Mouse (Mus musculus): ENCODE results near the gene Gm21118. TPM values are rescaled to one million over a fixed set of nuclear protein-coding genes. Genes with fewer than 3 reads are reported as not detected.
"Not testable (repeated sequence)": the region's sequence is repeated elsewhere in the genome, so short reads cannot be mapped to it uniquely, and the experiment has no call there.

Gene Gm21118
- total RNA-seq (2022), result not detected

GRCm38 (mm10) chrY:70273542-70273941, at the start of gene Gm21118:
Gene Gm21118, minus strand, starts transcription at chrY:70273642.
- not testable (repeated sequence) for DNase-seq (ENCODE audit: low spot score in 2 of 2)

GRCm38 (mm10) chrY:70303187-70303586, 29.7 kb upstream of the Gm21118 start, which contains the start of the genes Gm29423 and Gm29644:
Gene Gm29423, minus strand, starts transcription at chrY:70303287.
Gene Gm29644, minus strand, starts transcription at chrY:70303343.
- not testable (repeated sequence) for DNase-seq (ENCODE audit: low spot score in 2 of 2)

Other genes starting within 250 kb of the Gm21118 start
- not detected for gene Gm29423, start 29.6 kb upstream of the Gm21118 start, total RNA-seq (2022)
- gene Gm29644, start 29.7 kb upstream of the Gm21118 start, total RNA-seq (2022), result not detected
- not detected for gene Gm20888, start 168.2 kb upstream of the Gm21118 start, total RNA-seq (2022)